Mouse (Mus musculus): ENCODE measurements around the gene Ensa.
"Not testable (repeated sequence)": the region's sequence is repeated elsewhere in the genome, so short reads cannot be mapped to it uniquely, and the experiment has no call there.

Ensa gene

GRCm38 (mm10) chr3:95624628-95625503 lies at the start of gene Ensa:
Gene Ensa (plus strand): TSS chr3:95624993.
- DNase-seq, result peak; percentile 97

GRCm38 (mm10) chr3:95587754-95588603 lies 36.8 kb upstream of the Ensa start:
- no peak for DNase-seq

- DNase-seq, result peak; percentile 95
Observed at GRCm38 (mm10) chr3:95588604-95589086, 36.1 kb upstream of the Ensa start, which contains the start of gene Golph3l. Gene Golph3l (plus strand): TSS chr3:95588934.

GRCm38 (mm10) chr3:95598734-95599133 lies 26.1 kb upstream of the Ensa start:
- DNase-seq, result no peak

GRCm38 (mm10) chr3:95601287-95601686 lies 23.5 kb upstream of the Ensa start:
- no peak for DNase-seq

- no peak for DNase-seq
Observed at GRCm38 (mm10) chr3:95606096-95606495, 18.7 kb upstream of the Ensa start.

GRCm38 (mm10) chr3:95609195-95609594 lies 15.6 kb upstream of the Ensa start:
- DNase-seq, result no peak

GRCm38 (mm10) chr3:95613996-95614395 lies 10.8 kb upstream of the Ensa start:
- no peak for DNase-seq

GRCm38 (mm10) chr3:95618511-95618910 lies 6.3 kb upstream of the Ensa start:
- no peak for DNase-seq

GRCm38 (mm10) chr3:95621241-95621640 lies 3.6 kb upstream of the Ensa start:
- no peak for DNase-seq

- not testable (repeated sequence) for DNase-seq
Observed at GRCm38 (mm10) chr3:95622421-95622820, 2.4 kb upstream of the Ensa start.

- DNase-seq, result no peak
Observed at GRCm38 (mm10) chr3:95623551-95623950, 1.2 kb upstream of the Ensa start.

GRCm38 (mm10) chr3:95623991-95624515 lies 740 bp upstream of the Ensa start:
- DNase-seq, result not testable (repeated sequence)

GRCm38 (mm10) chr3:95627763-95628162 lies 3.0 kb downstream of the Ensa start:
- DNase-seq, result peak; percentile 83

GRCm38 (mm10) chr3:95629755-95630154 lies 5.0 kb downstream of the Ensa start:
- DNase-seq, result peak; percentile 78

GRCm38 (mm10) chr3:95630856-95631255 lies 6.1 kb downstream of the Ensa start:
- DNase-seq, result no peak

GRCm38 (mm10) chr3:95631304-95631703 lies 6.5 kb downstream of the Ensa start:
- no peak for DNase-seq

GRCm38 (mm10) chr3:95632648-95633588 lies 8.1 kb downstream of the Ensa start:
- DNase-seq, result no peak

GRCm38 (mm10) chr3:95635636-95636035 lies 10.8 kb downstream of the Ensa start:
- DNase-seq, result no peak

- DNase-seq, result no peak
Observed at GRCm38 (mm10) chr3:95636072-95636471, 11.3 kb downstream of the Ensa start.

- no peak for DNase-seq
Observed at GRCm38 (mm10) chr3:95639694-95640093, 14.9 kb downstream of the Ensa start.

- DNase-seq, result no peak
Observed at GRCm38 (mm10) chr3:95643097-95643496, 18.3 kb downstream of the Ensa start.

Measured in right cerebral cortex, postnatal 25 days (tissue).